Mouse (Mus musculus) ES-Bruce4 (cell line): ENCODE measurements around the gene Gbgt1.

Experiments used
- CTCF ChIP-seq: IDR thresholded peaks from one replicate; pipeline ENCODE4 v1.8.1; 2011; ENCODE audit warnings: low read depth, low read length
- EP300 ChIP-seq: IDR thresholded peaks from 2 replicates; pipeline ENCODE4 v1.6.1; 2011; ENCODE audit warnings: low read depth, low read length; ENCODE audit not compliant: insufficient read depth
- POLR2A ChIP-seq: IDR thresholded peaks from one replicate; pipeline ENCODE4 v1.8.1; 2011; ENCODE audit warnings: low read length; ENCODE audit not compliant: insufficient read depth

GRCm38 (mm10) chr2:28545976-28546375 lies 49.3 kb downstream of the Gbgt1 start:
- TF ChIP-seq CTCF (no peak), POLR2A (no peak), EP300 (no peak)
